Mouse (Mus musculus) intestine, postnatal 0 days (tissue): ENCODE results near the gene Shisal1. TPM values are rescaled to one million over a fixed set of nuclear protein-coding genes. Genes with fewer than 3 reads are reported as not detected.

Experiments
- ATAC-seq: fragments of 200-750 bp; cut with Nextera tagmentation; 2 replicates; pipeline ENCODE4 v1.8.0; 2017; ENCODE audit warnings: mild to moderate bottlenecking, moderate TSS enrichment, moderate library complexity
- H3K27ac ChIP-seq: fragments of 300-500 bp; sonication (generic); 2 replicates; pipeline ENCODE4 v1.5.1; 2014; ENCODE audit warnings: mild to moderate bottlenecking, low read depth, low read length, moderate library complexity
- H3K27me3 ChIP-seq: fragments of 300-500 bp; sonication (generic); replicated peaks from 2 replicates; pipeline ENCODE4 v1.6.1; 2014; ENCODE audit warnings: low read length, mixed read lengths; ENCODE audit not compliant: control insufficient read depth, insufficient read depth
- H3K36me3 ChIP-seq: fragments of 300-500 bp; sonication (generic); 2 replicates; pipeline ENCODE4 v1.6.1; 2014; ENCODE audit warnings: mild to moderate bottlenecking, moderate library complexity; ENCODE audit not compliant: control insufficient read depth, insufficient read depth
- H3K4me1 ChIP-seq: fragments of 300-500 bp; sonication (generic); replicated peaks from 2 replicates; pipeline ENCODE4 v1.6.1; 2014; ENCODE audit warnings: antibody characterized with exemption, low read length, mixed read lengths; ENCODE audit not compliant: control insufficient read depth, insufficient read depth
- H3K4me2 ChIP-seq: fragments of 300-500 bp; sonication (generic); replicated peaks from 2 replicates; pipeline ENCODE4 v1.6.1; 2014; ENCODE audit warnings: low read depth, mild to moderate bottlenecking, moderate library complexity
- H3K4me3 ChIP-seq: fragments of 300-500 bp; sonication (generic); 2 replicates; pipeline ENCODE4 v1.5.1; 2014; ENCODE audit warnings: low read depth, low read length
- H3K9ac ChIP-seq: fragments of 300-500 bp; sonication (generic); 2 replicates; pipeline ENCODE4 v1.6.1; 2014; ENCODE audit warnings: mild to moderate bottlenecking, low read depth, low read length
- H3K9me3 ChIP-seq: fragments of 300-500 bp; sonication (generic); 2 replicates; pipeline ENCODE4 v1.6.1; 2016; ENCODE audit warnings: mixed run types; ENCODE audit not compliant: control insufficient read depth
- CTCF ChIP-seq: sonication (generic); IDR thresholded peaks from 2 replicates; pipeline ENCODE4 v1.5.1; 2016; ENCODE audit warnings: low read depth, mild to moderate bottlenecking, control low read depth, antibody characterized with exemption, moderate library complexity
- WGBS: fragments of 180-500 bp; shearing (Covaris S2); extraction: QIAGEN DNeasy Blood & Tissue Kit; methylation state at CpG from one replicate; pipeline ENCODE4 v1.1.7; 2014; 5-methylcytosine and 5-hydroxymethylcytosine counted together
- polyA plus RNA-seq: library from polyadenylated mRNA; unstranded; fragments of >200 nt; fragmentation: Nextera tagmentation; extraction: Ambion mirVana; gene quantifications from 2 replicates; pipeline ENCODE4 v1.2.1, GENCODE M21; 2015

Gene Shisal1
- polyA plus RNA-seq, 1 experiment from 2014 or later, result 0.70 TPM

- no peaks in the 10 kb centered on the region for H3K4me1 ChIP-seq
- ATAC-seq, result no peak
- no peak overlapping the region for H3K9ac ChIP-seq
- H3K9me3 ChIP-seq, result no peaks in the 10 kb centered on the region
- no peaks in the 10 kb centered on the region for H3K36me3 ChIP-seq
- no peaks in the 10 kb centered on the region for H3K27me3 ChIP-seq
- H3K4me2 ChIP-seq, result no peak overlapping the region
- TF ChIP-seq CTCF, result no peak
- H3K4me3 ChIP-seq, result no peak overlapping the region
- WGBS, result 67% methylated on average over 5 of the region's 5 CpGs
- no peak overlapping the region for H3K27ac ChIP-seq
These were observed 54.1 kb downstream of the Shisal1 start for GRCm38 (mm10) chr15:84392840-84393239.

- ATAC-seq, result no peak
- Histone ChIP-seq H3K36me3 (no peaks in the 10 kb centered on the region), H3K9ac (no peak overlapping the region), H3K27ac (no peak overlapping the region), H3K4me1 (no peaks in the 10 kb centered on the region), H3K27me3 (no peaks in the 10 kb centered on the region), H3K4me3 (no peak overlapping the region), H3K9me3 (no peaks in the 10 kb centered on the region), H3K4me2 (no peak overlapping the region)
- no peak for TF ChIP-seq CTCF
- WGBS, result 95% methylated on average over 4 of the region's 4 CpGs
These were observed 54.8 kb downstream of the Shisal1 start for GRCm38 (mm10) chr15:84392131-84392530.

- H3K36me3 ChIP-seq, result no peaks in the 10 kb centered on the region
- no peaks in the 10 kb centered on the region for H3K27me3 ChIP-seq
- no peaks in the 10 kb centered on the region for H3K9me3 ChIP-seq
- ATAC-seq, result no peak
- H3K9ac ChIP-seq, result no peak overlapping the region
- TF ChIP-seq CTCF, result no peak
- H3K4me2 ChIP-seq, result no peak overlapping the region
- H3K4me3 ChIP-seq, result no peak overlapping the region
- WGBS, result 90% methylated on average over 8 of the region's 8 CpGs
- H3K27ac ChIP-seq, result no peak overlapping the region
- H3K4me1 ChIP-seq, result no peaks in the 10 kb centered on the region
These were observed 58.2 kb downstream of the Shisal1 start for GRCm38 (mm10) chr15:84388698-84389131.

- no peaks in the 10 kb centered on the region for H3K27me3 ChIP-seq
- TF ChIP-seq CTCF, result no peak
- H3K4me3 ChIP-seq, result no peak overlapping the region
- ATAC-seq, result no peak
- H3K27ac ChIP-seq, result no peak overlapping the region
- no peaks in the 10 kb centered on the region for H3K36me3 ChIP-seq
- no peak overlapping the region for H3K4me2 ChIP-seq
- no peaks in the 10 kb centered on the region for H3K4me1 ChIP-seq
- H3K9ac ChIP-seq, result no peak overlapping the region
- H3K9me3 ChIP-seq, result no peaks in the 10 kb centered on the region
- 76% methylated on average over 8 of the region's 8 CpGs for WGBS
These were observed 60.8 kb downstream of the Shisal1 start for GRCm38 (mm10) chr15:84385995-84386565.

- no peaks in the 10 kb centered on the region for H3K36me3 ChIP-seq
- ATAC-seq, result no peak
- no peaks in the 10 kb centered on the region for H3K4me1 ChIP-seq
- H3K27ac ChIP-seq, result no peak overlapping the region
- 90% methylated on average over 9 of the region's 9 CpGs for WGBS
- TF ChIP-seq CTCF, result no peak
- no peaks in the 10 kb centered on the region for H3K27me3 ChIP-seq
- no peak overlapping the region for H3K9ac ChIP-seq
- no peak overlapping the region for H3K4me3 ChIP-seq
- no peak overlapping the region for H3K4me2 ChIP-seq
- no peaks in the 10 kb centered on the region for H3K9me3 ChIP-seq
These were observed 62.8 kb downstream of the Shisal1 start for GRCm38 (mm10) chr15:84384066-84384465.

- Histone ChIP-seq H3K27me3 (no peaks in the 10 kb centered on the region), H3K9ac (no peak overlapping the region), H3K4me3 (no peak overlapping the region), H3K9me3 (no peaks in the 10 kb centered on the region), H3K4me1 (no peaks in the 10 kb centered on the region), H3K36me3 (no peaks in the 10 kb centered on the region), H3K27ac (peak overlapping the region; percentile 9; the same call in 1 of the 2 replicates), H3K4me2 (no peak overlapping the region)
- 37% methylated on average over 10 of the region's 10 CpGs for WGBS
- no peak for TF ChIP-seq CTCF
- ATAC-seq, result peak; percentile 91
These were observed 66.7 kb downstream of the Shisal1 start for GRCm38 (mm10) chr15:84380181-84380580.

GRCm38 (mm10) chr15:84378734-84379133 is 68.2 kb downstream of the Shisal1 start:
- no peak for ATAC-seq
- TF ChIP-seq CTCF, result no peak
- Histone ChIP-seq H3K36me3 (no peaks in the 10 kb centered on the region), H3K4me2 (no peak overlapping the region), H3K9me3 (no peaks in the 10 kb centered on the region), H3K4me3 (no peak overlapping the region), H3K4me1 (no peaks in the 10 kb centered on the region), H3K27ac (no peak overlapping the region), H3K9ac (no peak overlapping the region), H3K27me3 (no peaks in the 10 kb centered on the region)
- WGBS, result 85% methylated on average over 9 of the region's 9 CpGs
